ENCODE assay signal across 8 mouse cellular contexts in the genomic region with DNA sequence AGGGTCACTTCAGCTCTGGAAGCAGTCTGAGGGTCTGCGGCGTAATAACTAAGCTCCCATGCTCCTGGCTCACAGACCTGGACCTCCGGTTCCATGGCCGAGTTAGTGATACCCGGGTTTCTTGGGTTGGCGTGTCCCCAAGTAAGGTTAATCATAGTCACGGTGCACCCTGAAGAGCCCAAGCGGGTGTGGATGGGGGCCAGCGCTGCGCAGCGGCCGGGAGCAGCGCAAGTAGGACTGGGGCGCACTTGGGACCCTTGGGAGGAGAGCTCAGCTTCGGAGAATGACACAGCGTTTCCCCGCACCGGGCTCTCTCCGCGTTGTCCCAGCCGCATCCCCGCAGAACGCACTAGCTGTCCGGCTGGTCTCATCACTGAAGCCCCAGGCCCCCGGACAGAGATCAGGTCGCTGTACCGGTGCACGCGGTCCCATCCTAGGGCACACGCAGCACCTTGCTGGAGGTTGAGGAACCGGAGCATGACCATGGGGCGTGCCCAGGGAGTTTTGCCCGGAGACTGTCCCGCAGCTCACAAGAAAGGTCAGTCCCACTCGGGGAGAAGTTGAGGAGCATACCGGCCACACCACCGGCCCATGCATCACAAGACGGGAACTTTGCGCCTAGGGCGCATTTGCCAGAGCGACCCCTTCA. TPM values are rescaled to one million over a fixed set of nuclear protein-coding genes. Genes with fewer than 3 reads are reported as not detected.
DNase-seq lines count a peak whose midpoint lies in the region; ATAC-seq and TF ChIP-seq lines count a peak whose summit lies in the region.

No protein-coding gene starts in this region.

- TF ChIP-seq POLR2A in ES-Bruce4 (IDR thresholded peaks at IDR 0.05; ENCODE audit: insufficient read depth, low read length): no peak

- under 1% methylated on average over 41 of the region's 41 CpGs for WGBS in embryonic facial prominence, embryonic 13.5 days
- WGBS in hindbrain, embryonic 16.5 days: under 1% methylated on average over 41 of the region's 41 CpGs

- TF ChIP-seq CTCF in gastrocnemius, adult 2 months (IDR thresholded peaks at IDR 0.05): no peak
- TF ChIP-seq CTCF in ES-Bruce4 (IDR thresholded peaks at IDR 0.05; ENCODE audit: low read depth, low read length): no peak

- peak; percentile 34 for ATAC-seq in embryonic facial prominence, embryonic 13.5 days (ENCODE audit: insufficient number of reproducible peaks, insufficient read depth, low FRiP score, low TSS enrichment, low read depth)
- peak; percentile 40 for ATAC-seq in hindbrain, embryonic 16.5 days

- H3K4me2 ChIP-seq in embryonic facial prominence, embryonic 13.5 days: peak overlapping the region; percentile 98
- H3K4me2 ChIP-seq in hindbrain, embryonic 16.5 days (ENCODE audit: low read length): peak overlapping the region; percentile 98

- TF ChIP-seq EP300 in ES-Bruce4 (IDR thresholded peaks at IDR 0.05; ENCODE audit: insufficient read depth, low read depth, low read length): no peak

- H3K9me3 ChIP-seq in ES-Bruce4 (replicated peaks; ENCODE audit: control insufficient read depth, insufficient read depth, low read length, poor library complexity, severe bottlenecking): no peaks in the 10 kb centered on the region
- no peaks in the 10 kb centered on the region for H3K9me3 ChIP-seq in embryonic facial prominence, embryonic 13.5 days
- H3K9me3 ChIP-seq in hindbrain, embryonic 16.5 days (ENCODE audit: control insufficient read depth, low read length): no peaks in the 10 kb centered on the region

- H3K4me1 ChIP-seq in ES-Bruce4 (ENCODE audit: control insufficient read depth, insufficient read depth, low read length): peaks cover 2% of the 10 kb centered on the region
- H3K4me1 ChIP-seq in embryonic facial prominence, embryonic 13.5 days: peaks cover 11% of the 10 kb centered on the region
- peaks cover 7% of the 10 kb centered on the region for H3K4me1 ChIP-seq in hindbrain, embryonic 16.5 days (ENCODE audit: control insufficient read depth, insufficient read depth, low read depth, low read length)

- H3K4me3 ChIP-seq in gastrocnemius, adult 2 months: peak overlapping the region; percentile 83
- peak overlapping the region; percentile 87 for H3K4me3 ChIP-seq in ES-Bruce4 (ENCODE audit: low read depth, low read length)
- H3K4me3 ChIP-seq in embryonic facial prominence, embryonic 13.5 days: peak overlapping the region; percentile 70
- H3K4me3 ChIP-seq in hindbrain, embryonic 16.5 days (ENCODE audit: low read length): peak overlapping the region; percentile 62

- intact Hi-C loops in gastrocnemius, adult 2 months (cut with DNase I): loop anchor here (2.0 to 5.0 kb wide), 2 partner anchors 70 to 118 kb away; partner anchors contain the start of genes Cct7 and Pradc1

- DNase-seq in gastrocnemius, adult 2 months: peak; percentile 72
- DNase-seq in gastrocnemius, postnatal 10 days: no peak
- DNase-seq in lung, postnatal 10 days: peak; percentile 18
- DNase-seq in urinary bladder, adult 18-20 months (ENCODE audit: low spot score in 2 of 2): no peak
- no peak for DNase-seq in urinary bladder, postnatal 10 days (ENCODE audit: low spot score)

- H3K9ac ChIP-seq in ES-Bruce4 (ENCODE audit: low read depth, poor library complexity, severe bottlenecking): peak overlapping the region; percentile 83
- peak overlapping the region; percentile 80 for H3K9ac ChIP-seq in embryonic facial prominence, embryonic 13.5 days
- H3K9ac ChIP-seq in hindbrain, embryonic 16.5 days (ENCODE audit: low read depth, low read length): peak overlapping the region; percentile 70

- no peaks in the 10 kb centered on the region for H3K27me3 ChIP-seq in ES-Bruce4 (ENCODE audit: control insufficient read depth, insufficient read depth, low read length, poor library complexity, severe bottlenecking)
- H3K27me3 ChIP-seq in embryonic facial prominence, embryonic 13.5 days: peaks cover 18% of the 10 kb centered on the region
- H3K27me3 ChIP-seq in hindbrain, embryonic 16.5 days (replicated peaks; ENCODE audit: control insufficient read depth, insufficient read depth, low read length): no peaks in the 10 kb centered on the region

- no peaks in the 10 kb centered on the region for H3K36me3 ChIP-seq in ES-Bruce4 (ENCODE audit: control insufficient read depth, insufficient read depth, low read length, poor library complexity, severe bottlenecking)
- peaks cover 12% of the 10 kb centered on the region for H3K36me3 ChIP-seq in embryonic facial prominence, embryonic 13.5 days
- peaks cover 10% of the 10 kb centered on the region; the same call in 1 of the 2 replicates for H3K36me3 ChIP-seq in hindbrain, embryonic 16.5 days (ENCODE audit: control insufficient read depth, insufficient read depth, low read length)

- H3K27ac ChIP-seq in gastrocnemius, adult 2 months: peak overlapping the region; percentile 99
- no peak overlapping the region for H3K27ac ChIP-seq in ES-Bruce4 (ENCODE audit: insufficient read depth, low read length)
- H3K27ac ChIP-seq in embryonic facial prominence, embryonic 13.5 days: no peak overlapping the region
- peak overlapping the region; percentile 49 for H3K27ac ChIP-seq in hindbrain, embryonic 16.5 days (ENCODE audit: low read depth, low read length)

RNA-seq across cellular contexts. Expression of gene Sfxn5, which starts 0.7 kb away (rescaled TPM):
- 1 to 10 TPM; 5.9 to 7.3 TPM for total RNA-seq in gastrocnemius, adult 2 months (2021)
- total RNA-seq in gastrocnemius, postnatal 10 days (2021): 1 to 10 TPM; 2.8 to 5.1 TPM
- polyA plus RNA-seq in ES-Bruce4 (2011; ENCODE audit: insufficient read depth, insufficient read length, low read depth, missing spikeins): 6.0 and 7.9 TPM in 2 replicates
- polyA plus RNA-seq in embryonic facial prominence, embryonic 13.5 days (2015; fragmentation: Nextera tagmentation; extraction: Ambion mirVana): 7.0 and 8.2 TPM in 2 replicates
- 49.1 and 61.3 TPM in 2 replicates for polyA plus RNA-seq in hindbrain, embryonic 16.5 days (2015; fragmentation: Nextera tagmentation; extraction: Ambion mirVana)

RNA-seq across cellular contexts. Expression of gene Rab11fip5, which starts 42.0 kb away (rescaled TPM):
- total RNA-seq in gastrocnemius, adult 2 months (2021): 10 to 100 TPM; 24.2 to 28.2 TPM
- total RNA-seq in gastrocnemius, postnatal 10 days (2021): 10 to 100 TPM; 36.9 to 42.1 TPM
- polyA plus RNA-seq in ES-Bruce4 (2011; ENCODE audit: insufficient read depth, insufficient read length, low read depth, missing spikeins): 15.8 and 18.3 TPM in 2 replicates
- polyA plus RNA-seq in embryonic facial prominence, embryonic 13.5 days (2015; fragmentation: Nextera tagmentation; extraction: Ambion mirVana): 13.6 and 14.7 TPM in 2 replicates
- polyA plus RNA-seq in hindbrain, embryonic 16.5 days (2015; fragmentation: Nextera tagmentation; extraction: Ambion mirVana): 24.3 and 28.6 TPM in 2 replicates

Comparison
In these comparisons a context has a peak if more than half of its experiments do, and no peak if none do; other contexts are left out.
1. DNase-seq: peak in gastrocnemius, adult 2 months (single experiment) and lung, postnatal 10 days (single experiment); none in gastrocnemius, postnatal 10 days (single experiment), urinary bladder, adult 18-20 months (0 of 2) and urinary bladder, postnatal 10 days (single experiment).
2. H3K27ac ChIP-seq: peak in gastrocnemius, adult 2 months (single experiment) and hindbrain, embryonic 16.5 days (single experiment); none in ES-Bruce4 (single experiment) and embryonic facial prominence, embryonic 13.5 days (single experiment).
3. Peak in every context shown above with its lines, with median percentiles within 50 percentile points of each other: H3K4me3 ChIP-seq and H3K9ac ChIP-seq.